Mouse (Mus musculus) mouse embryonic stem cell (cell line): Measurements from ENCODE around the gene Zfp791.
"Not testable (repeated sequence)": the region's sequence is repeated elsewhere in the genome, so short reads cannot be mapped to it uniquely, and the experiment has no call there.

ENCODE experiments used
- in situ Hi-C, 2 experiments: fragments of 300-500 bp; cut with MboI; formaldehyde crosslinking; loops; 1 replicate in 1 of 2; 3 replicates in 1 of 2; pipeline ENCODE4 v1.14.3; 2019 to 2020; ENCODE audit warnings: low sequenced_read_pairs in 2 of 2, low pct_unique_long_range_greater_than_20kb in 1 of 2, mixed read lengths in 1 of 2; ENCODE audit not compliant: unreplicated experiment in 1 of 2

Zfp791 gene

GRCm38 (mm10) chr8:85122995-85123394 is at the start of gene Zfp791:
Gene Zfp791, minus strand, starts transcription at chr8:85123095.
- in situ Hi-C loops, result no loop called here

GRCm38 (mm10) chr8:85171291-85171690 is 48.4 kb upstream of the Zfp791 start:
- in situ Hi-C loops, result no loop called here

- in situ Hi-C loops, result no loop called here
Measured at GRCm38 (mm10) chr8:85151624-85152023, 28.7 kb upstream of the Zfp791 start, which contains the start of gene Cks1brt. Gene Cks1brt, plus strand, starts transcription at chr8:85151924.

GRCm38 (mm10) chr8:85142516-85142915 is 19.6 kb upstream of the Zfp791 start:
- in situ Hi-C loops, result no loop called here

- in situ Hi-C loops, result not testable (repeated sequence)
Measured at GRCm38 (mm10) chr8:85135690-85136089, 12.8 kb upstream of the Zfp791 start.

- in situ Hi-C loops, result no loop called here
Measured at GRCm38 (mm10) chr8:85132335-85132734, 9.4 kb upstream of the Zfp791 start.

GRCm38 (mm10) chr8:85123691-85124090 is 796 bp upstream of the Zfp791 start:
- in situ Hi-C loops, result no loop called here

GRCm38 (mm10) chr8:85120251-85120650 is 2.6 kb downstream of the Zfp791 start:
- in situ Hi-C loops, result not testable (repeated sequence)

- in situ Hi-C loops, result no loop called here
Measured at GRCm38 (mm10) chr8:85119052-85119981, 3.6 kb downstream of the Zfp791 start.

- in situ Hi-C loops, result no loop called here
Measured at GRCm38 (mm10) chr8:85116984-85117383, 5.9 kb downstream of the Zfp791 start.

- in situ Hi-C loops, result no loop called here
Measured at GRCm38 (mm10) chr8:85115501-85115900, 7.4 kb downstream of the Zfp791 start.

- in situ Hi-C loops, result no loop called here
Measured at GRCm38 (mm10) chr8:85113241-85113640, 9.7 kb downstream of the Zfp791 start.

GRCm38 (mm10) chr8:85100076-85100665 is 22.7 kb downstream of the Zfp791 start:
- in situ Hi-C loops, result no loop called here

GRCm38 (mm10) chr8:85096850-85097249 is 26.0 kb downstream of the Zfp791 start:
- in situ Hi-C loops, result no loop called here

- in situ Hi-C loops, result no loop called here
Measured at GRCm38 (mm10) chr8:85096196-85096595, 26.7 kb downstream of the Zfp791 start.

- in situ Hi-C loops, result no loop called here
Measured at GRCm38 (mm10) chr8:85095566-85095965, 27.3 kb downstream of the Zfp791 start.

- in situ Hi-C loops, result no loop called here
Measured at GRCm38 (mm10) chr8:85095051-85095450, 27.8 kb downstream of the Zfp791 start.

- in situ Hi-C loops, result no loop called here
Measured at GRCm38 (mm10) chr8:85091526-85092090, 31.3 kb downstream of the Zfp791 start.

GRCm38 (mm10) chr8:85090856-85091255 is 32.0 kb downstream of the Zfp791 start:
- in situ Hi-C loops, result no loop called here
